In the genomic region with DNA sequence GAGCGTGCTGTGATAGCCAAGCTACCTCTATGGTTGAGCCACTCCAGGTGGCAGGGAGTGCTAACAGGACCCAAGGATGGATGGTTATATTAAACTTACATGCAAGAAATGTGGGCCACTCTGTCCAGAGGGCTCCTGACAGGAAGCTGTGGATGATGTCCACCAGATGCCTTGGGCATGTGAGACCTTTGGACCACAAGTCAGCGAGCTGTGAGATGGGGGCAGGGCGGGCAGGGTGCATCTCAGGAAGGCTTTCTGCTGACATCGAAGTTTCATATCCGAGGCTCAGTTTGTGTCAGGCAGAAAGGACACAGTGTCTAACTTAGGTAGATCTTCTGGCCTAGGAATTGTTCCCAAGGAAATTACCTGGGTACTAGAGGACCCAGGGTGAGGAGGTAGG, we compare ENCODE assay signal across 21 mouse cellular contexts.
A peak's percentile ranks its signal among the peaks of the same experiment; 100 is the strongest.
DNase-seq lines count a peak whose midpoint lies in the region; ATAC-seq lines count a peak whose summit lies in the region.
"Had no signal": no experiment of that assay in that cellular context is flagged by ENCODE, and none has a peak within 500 bp of the region (broad histone marks: within the 10 kb centered on the region; RNA-seq: fewer than 3 reads in every experiment).

No protein-coding gene starts in this region.

- peak; percentile 64 for DNase-seq in kidney, adult 18-20 months
- DNase-seq in kidney, adult 8-10 months: peak; percentile 82 to 84
- peak; percentile 75 for DNase-seq in kidney, postnatal 10 days
- DNase-seq in yolk sac, embryonic 10.5 days (ENCODE audit: low spot score): peak; percentile 84
- no peak for DNase-seq in spleen, postnatal 4 days (ENCODE audit: low spot score in 2 of 2)
- DNase-seq: adrenal gland, adult 2 months; adrenal gland, postnatal 36 days; B cell, adult 2 months; cerebellum, adult 18-20 months; cerebellum, postnatal 10 days; gastrocnemius, postnatal 14 days; heart, postnatal 4 days; liver; lung, adult 2 months; lung, postnatal 14 days; retina, postnatal 1 day; right cerebral cortex, postnatal 14 days; thymus, postnatal 36 days had no signal

- no peak for ATAC-seq in granulocyte monocyte progenitor cell, adult 5-6 weeks (replicated peaks; ENCODE audit: poor library complexity, severe bottlenecking)
- ATAC-seq: activated CD4-positive, CD25-positive, alpha-beta regulatory T cell, adult 4 months; midbrain, embryonic 15.5 days had no signal

Comparison
In these comparisons a context has a peak if more than half of its experiments do, and no peak if none do; other contexts are left out.
1. DNase-seq: peak in kidney, adult 18-20 months (single experiment), kidney, adult 8-10 months (2 of 2), kidney, postnatal 10 days (single experiment) and yolk sac, embryonic 10.5 days (single experiment); none in spleen, postnatal 4 days (0 of 2).